29 mouse cellular contexts compared by ENCODE assay signal in the genomic region with DNA sequence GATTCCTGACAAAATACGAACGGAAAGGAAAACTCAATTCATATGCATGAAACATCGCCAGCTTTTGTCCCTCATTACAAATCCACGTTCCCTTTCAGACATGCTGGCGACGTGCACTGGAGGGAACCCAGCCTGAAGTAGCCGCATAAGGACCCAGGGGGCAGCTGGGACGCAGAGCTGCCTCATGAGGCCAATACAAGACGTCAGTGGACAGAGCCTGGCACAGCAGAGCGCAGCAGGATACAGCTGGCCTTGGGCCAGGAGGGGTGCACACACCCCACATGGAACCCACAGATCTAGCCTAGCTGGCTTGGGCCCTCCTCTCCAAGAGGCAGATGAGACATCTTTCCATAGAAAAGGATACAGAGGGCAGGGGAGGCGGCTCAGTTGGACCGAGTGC. TPM values are rescaled to one million over a fixed set of nuclear protein-coding genes. Genes with fewer than 3 reads are reported as not detected.
DNase-seq lines count a peak whose midpoint lies in the region; ATAC-seq and TF ChIP-seq lines count a peak whose summit lies in the region.
"Had no signal": no experiment of that assay in that cellular context is flagged by ENCODE, and none has a peak within 500 bp of the region (broad histone marks: within the 10 kb centered on the region; RNA-seq: fewer than 3 reads in every experiment).

No protein-coding gene starts in this region.

- H3K9ac ChIP-seq in forebrain, embryonic 13.5 days, result no peak overlapping the region
- H3K9ac ChIP-seq in hindbrain, embryonic 12.5 days, result no peak overlapping the region
- no peak overlapping the region for H3K9ac ChIP-seq in hindbrain, embryonic 13.5 days
- H3K9ac ChIP-seq in midbrain, embryonic 12.5 days (replicated peaks), result no peak overlapping the region
- no peak overlapping the region for H3K9ac ChIP-seq in midbrain, embryonic 14.5 days (replicated peaks; ENCODE audit: low read length)
- H3K9ac ChIP-seq: embryonic facial prominence, embryonic 13.5 days; heart, embryonic 13.5 days; limb, embryonic 15.5 days; liver, embryonic 14.5 days; lung, embryonic 14.5 days; neural tube, embryonic 12.5 days had no signal

- H3K4me2 ChIP-seq in forebrain, embryonic 13.5 days, result no peak overlapping the region
- H3K4me2 ChIP-seq in hindbrain, embryonic 12.5 days (replicated peaks), result no peak overlapping the region
- H3K4me2 ChIP-seq in hindbrain, embryonic 13.5 days, result no peak overlapping the region
- no peak overlapping the region for H3K4me2 ChIP-seq in midbrain, embryonic 12.5 days (replicated peaks)
- no peak overlapping the region for H3K4me2 ChIP-seq in midbrain, embryonic 14.5 days (ENCODE audit: low read length)
- H3K4me2 ChIP-seq: embryonic facial prominence, embryonic 13.5 days; heart, embryonic 13.5 days; limb, embryonic 15.5 days; lung, embryonic 14.5 days; neural tube, embryonic 12.5 days had no signal

- no peak for ATAC-seq in forebrain, embryonic 13.5 days
- no peak for ATAC-seq in hindbrain, embryonic 12.5 days (ENCODE audit: low FRiP score)
- no peak for ATAC-seq in hindbrain, embryonic 13.5 days (ENCODE audit: low FRiP score)
- no peak for ATAC-seq in midbrain, embryonic 12.5 days (ENCODE audit: low FRiP score, low read depth)
- ATAC-seq in midbrain, embryonic 14.5 days (ENCODE audit: low FRiP score, low TSS enrichment), result no peak
- ATAC-seq: activated CD4-positive, CD25-positive, alpha-beta regulatory T cell, adult 4 months; hindbrain, embryonic 16.5 days; intestine, embryonic 16.5 days had no signal

- no peak for TF ChIP-seq CTCF in cortical plate, adult 2 months (IDR thresholded peaks at IDR 0.05; ENCODE audit: extremely low read depth, insufficient read depth, low read length)
- TF ChIP-seq CTCF in thymus, adult 2 months (IDR thresholded peaks at IDR 0.05; ENCODE audit: borderline replicate concordance, control insufficient read depth, extremely low read depth, insufficient read depth, low read length, poor library complexity), result no peak

- no peak overlapping the region for H3K4me3 ChIP-seq in forebrain, embryonic 10.5 days
- H3K4me3 ChIP-seq in forebrain, embryonic 13.5 days, result no peak overlapping the region
- no peak overlapping the region for H3K4me3 ChIP-seq in hindbrain, embryonic 12.5 days
- H3K4me3 ChIP-seq in hindbrain, embryonic 13.5 days, result no peak overlapping the region
- no peak overlapping the region for H3K4me3 ChIP-seq in midbrain, embryonic 12.5 days
- no peak overlapping the region for H3K4me3 ChIP-seq in midbrain, embryonic 14.5 days (replicated peaks; ENCODE audit: low read depth, low read length)
- no peak overlapping the region for H3K4me3 ChIP-seq in cortical plate, adult 2 months (ENCODE audit: insufficient read depth, low read length)
- H3K4me3 ChIP-seq in thymus, adult 2 months (ENCODE audit: control insufficient read depth, insufficient read depth, low read length), result no peak overlapping the region
- H3K4me3 ChIP-seq: embryonic facial prominence, embryonic 13.5 days; erythroblast, embryonic 14.5 days; heart, embryonic 13.5 days; limb, embryonic 15.5 days; neural tube, embryonic 12.5 days had no signal

- DNase-seq in forebrain, embryonic 10.5 days (ENCODE audit: extremely low spot score, low spot score), result no peak
- DNase-seq in midbrain, embryonic 14.5 days, result no peak
- DNase-seq in thymus, adult 2 months, result no peak
- DNase-seq: adrenal gland, adult 8-10 months; cerebellum, adult 2 months; cerebellum, postnatal 25 days; embryo, embryonic 11 days; gastrocnemius, postnatal 10 days; heart, adult 18-20 months; heart, postnatal 14 days; kidney, adult 9 months; kidney, postnatal 14 days; layer of hippocampus, postnatal 36 days; lung, embryonic 14.5 days had no signal

- peaks cover 31% of the 10 kb centered on the region for H3K4me1 ChIP-seq in forebrain, embryonic 10.5 days
- peaks cover 40% of the 10 kb centered on the region for H3K4me1 ChIP-seq in forebrain, embryonic 13.5 days
- H3K4me1 ChIP-seq in hindbrain, embryonic 12.5 days, result peaks cover 39% of the 10 kb centered on the region
- H3K4me1 ChIP-seq in hindbrain, embryonic 13.5 days (replicated peaks), result peaks cover 50% of the 10 kb centered on the region
- peaks cover 30% of the 10 kb centered on the region for H3K4me1 ChIP-seq in midbrain, embryonic 12.5 days
- H3K4me1 ChIP-seq in midbrain, embryonic 14.5 days (ENCODE audit: control insufficient read depth, insufficient read depth, low read length), result peaks cover 27% of the 10 kb centered on the region
- peaks cover 23% of the 10 kb centered on the region for H3K4me1 ChIP-seq in cortical plate, adult 2 months (ENCODE audit: control insufficient read depth, insufficient read depth, low read length)
- no peaks in the 10 kb centered on the region for H3K4me1 ChIP-seq in thymus, adult 2 months (replicated peaks; ENCODE audit: control insufficient read depth, insufficient read depth, low read length)

- H3K27ac ChIP-seq in forebrain, embryonic 10.5 days, result peak overlapping the region; percentile 53; the same call in 1 of the 2 replicates
- no peak overlapping the region for H3K27ac ChIP-seq in forebrain, embryonic 13.5 days
- H3K27ac ChIP-seq in hindbrain, embryonic 12.5 days, result peak overlapping the region; percentile 14; the same call in 1 of the 2 replicates
- H3K27ac ChIP-seq in hindbrain, embryonic 13.5 days, result no peak overlapping the region
- peak overlapping the region; percentile 43; the same call in 1 of the 2 replicates for H3K27ac ChIP-seq in midbrain, embryonic 12.5 days (replicated peaks)
- H3K27ac ChIP-seq in midbrain, embryonic 14.5 days (replicated peaks; ENCODE audit: low read depth, low read length), result no peak overlapping the region; the same call in 1 of the 2 replicates
- 0 out of 2 replicates have a peak overlapping the region, but pooled peaks have one; percentile 5 for H3K27ac ChIP-seq in cortical plate, adult 2 months (ENCODE audit: insufficient read depth, low read length)
- H3K27ac ChIP-seq in thymus, adult 2 months (ENCODE audit: control insufficient read depth, insufficient read depth, low read length), result no peak overlapping the region
- H3K27ac ChIP-seq: embryonic facial prominence, embryonic 13.5 days; heart, embryonic 13.5 days; limb, embryonic 15.5 days; liver, embryonic 14.5 days; neural tube, embryonic 12.5 days had no signal

- peaks cover 5% of the 10 kb centered on the region; the same call in 1 of the 2 replicates for H3K36me3 ChIP-seq in forebrain, embryonic 10.5 days (replicated peaks)
- no peaks in the 10 kb centered on the region for H3K36me3 ChIP-seq in forebrain, embryonic 13.5 days (ENCODE audit: poor library complexity, severe bottlenecking)
- no peaks in the 10 kb centered on the region for H3K36me3 ChIP-seq in hindbrain, embryonic 12.5 days
- H3K36me3 ChIP-seq in hindbrain, embryonic 13.5 days, result no peaks in the 10 kb centered on the region
- no peaks in the 10 kb centered on the region for H3K36me3 ChIP-seq in midbrain, embryonic 12.5 days
- H3K36me3 ChIP-seq in midbrain, embryonic 14.5 days (ENCODE audit: control insufficient read depth, insufficient read depth, low read length), result no peaks in the 10 kb centered on the region
- H3K36me3 ChIP-seq in thymus, adult 2 months (ENCODE audit: control insufficient read depth, insufficient read depth, low read length), result no peaks in the 10 kb centered on the region
- H3K36me3 ChIP-seq: heart, embryonic 13.5 days; limb, embryonic 15.5 days; neural tube, embryonic 12.5 days had no signal

- H3K27me3 ChIP-seq in forebrain, embryonic 10.5 days (ENCODE audit: poor library complexity, severe bottlenecking), result no peaks in the 10 kb centered on the region
- no peaks in the 10 kb centered on the region for H3K27me3 ChIP-seq in forebrain, embryonic 13.5 days
- no peaks in the 10 kb centered on the region for H3K27me3 ChIP-seq in hindbrain, embryonic 12.5 days
- no peaks in the 10 kb centered on the region for H3K27me3 ChIP-seq in hindbrain, embryonic 13.5 days
- no peaks in the 10 kb centered on the region for H3K27me3 ChIP-seq in midbrain, embryonic 12.5 days
- no peaks in the 10 kb centered on the region for H3K27me3 ChIP-seq in midbrain, embryonic 14.5 days (ENCODE audit: control insufficient read depth, insufficient read depth, low read length)
- no peaks in the 10 kb centered on the region for H3K27me3 ChIP-seq in thymus, adult 2 months (ENCODE audit: control insufficient read depth, insufficient read depth, low read length)
- H3K27me3 ChIP-seq: embryonic facial prominence, embryonic 13.5 days; limb, embryonic 15.5 days; megakaryocyte, embryonic 14.5 days; neural tube, embryonic 12.5 days had no signal

- WGBS in forebrain, embryonic 10.5 days, result 92% methylated on average over 12 of the region's 12 CpGs
- WGBS in forebrain, embryonic 13.5 days, result 59% methylated on average over 12 of the region's 12 CpGs
- WGBS in hindbrain, embryonic 12.5 days, result 65% methylated on average over 12 of the region's 12 CpGs
- 51% methylated on average over 12 of the region's 12 CpGs for WGBS in hindbrain, embryonic 13.5 days
- 70% methylated on average over 12 of the region's 12 CpGs for WGBS in midbrain, embryonic 12.5 days
- 42% methylated on average over 12 of the region's 12 CpGs for WGBS in midbrain, embryonic 14.5 days
- WGBS in thymus, adult 2 months, result 96% methylated on average over 12 of the region's 12 CpGs

- H3K9me3 ChIP-seq in forebrain, embryonic 10.5 days, result no peaks in the 10 kb centered on the region
- no peaks in the 10 kb centered on the region for H3K9me3 ChIP-seq in forebrain, embryonic 13.5 days (replicated peaks)
- H3K9me3 ChIP-seq in hindbrain, embryonic 12.5 days (replicated peaks), result no peaks in the 10 kb centered on the region
- no peaks in the 10 kb centered on the region for H3K9me3 ChIP-seq in hindbrain, embryonic 13.5 days
- H3K9me3 ChIP-seq in midbrain, embryonic 12.5 days, result no peaks in the 10 kb centered on the region
- no peaks in the 10 kb centered on the region for H3K9me3 ChIP-seq in midbrain, embryonic 14.5 days (ENCODE audit: control insufficient read depth, low read length)
- H3K9me3 ChIP-seq: embryonic facial prominence, embryonic 13.5 days; heart, embryonic 13.5 days; limb, embryonic 15.5 days; megakaryocyte, embryonic 14.5 days; neural tube, embryonic 12.5 days had no signal

- no peak for TF ChIP-seq POLR2A in cortical plate, adult 2 months (IDR thresholded peaks at IDR 0.05; ENCODE audit: extremely low read depth, insufficient read depth, low read length)
- TF ChIP-seq POLR2A in thymus, adult 2 months (IDR thresholded peaks at IDR 0.05; ENCODE audit: control insufficient read depth, extremely low read depth, insufficient read depth, low read length, poor library complexity), result no peak

RNA-seq across cellular contexts. Expression of gene Gper1, which starts 15.5 kb away (rescaled TPM):
- polyA plus RNA-seq in forebrain, embryonic 10.5 days (2016; fragmentation: Nextera tagmentation; extraction: Ambion mirVana), result 0.44 and 0.50 TPM in 2 replicates
- polyA plus RNA-seq in forebrain, embryonic 13.5 days (2015; fragmentation: Nextera tagmentation; extraction: Ambion mirVana), result 5.3 and 5.9 TPM in 2 replicates
- 5.0 TPM in 2 replicates for polyA plus RNA-seq in hindbrain, embryonic 12.5 days (2016; fragmentation: Nextera tagmentation; extraction: Ambion mirVana)
- 7.6 and 7.9 TPM in 2 replicates for polyA plus RNA-seq in hindbrain, embryonic 13.5 days (2015; fragmentation: Nextera tagmentation; extraction: Ambion mirVana)
- polyA plus RNA-seq in midbrain, embryonic 12.5 days (2016; fragmentation: Nextera tagmentation; extraction: Ambion mirVana), result 2.3 and 3.7 TPM in 2 replicates
- polyA plus RNA-seq in midbrain, embryonic 14.5 days (2014; fragmentation: Nextera tagmentation; extraction: Ambion mirVana), result 9.2 and 9.6 TPM in 2 replicates
- 4.7 and 4.8 TPM in 2 replicates for polyA plus RNA-seq in cortical plate, adult 2 months (2012; rRNA removed)
- 1.5 and 2.1 TPM in 2 replicates for polyA plus RNA-seq in thymus, adult 2 months (2012; rRNA removed)
- polyA plus RNA-seq: activated CD4-positive, CD25-positive, alpha-beta regulatory T cell, adult 4 months; erythroblast, embryonic 14.5 days had no signal

RNA-seq across cellular contexts. Expression of gene 3110082I17Rik, which starts 21.9 kb away (rescaled TPM):
- 69.4 and 70.5 TPM in 2 replicates for polyA plus RNA-seq in forebrain, embryonic 10.5 days (2016; fragmentation: Nextera tagmentation; extraction: Ambion mirVana)
- polyA plus RNA-seq in forebrain, embryonic 13.5 days (2015; fragmentation: Nextera tagmentation; extraction: Ambion mirVana), result 26.8 and 29.0 TPM in 2 replicates
- 22.9 and 26.3 TPM in 2 replicates for polyA plus RNA-seq in hindbrain, embryonic 12.5 days (2016; fragmentation: Nextera tagmentation; extraction: Ambion mirVana)
- polyA plus RNA-seq in hindbrain, embryonic 13.5 days (2015; fragmentation: Nextera tagmentation; extraction: Ambion mirVana), result 16.2 and 16.9 TPM in 2 replicates
- polyA plus RNA-seq in midbrain, embryonic 12.5 days (2016; fragmentation: Nextera tagmentation; extraction: Ambion mirVana), result 27.5 and 29.3 TPM in 2 replicates
- polyA plus RNA-seq in midbrain, embryonic 14.5 days (2014; fragmentation: Nextera tagmentation; extraction: Ambion mirVana), result 10.8 and 12.8 TPM in 2 replicates
- polyA plus RNA-seq in cortical plate, adult 2 months (2012; rRNA removed), result 12.9 and 15.4 TPM in 2 replicates
- polyA plus RNA-seq in thymus, adult 2 months (2012; rRNA removed), result 7.5 and 8.2 TPM in 2 replicates

RNA-seq across cellular contexts. Expression of gene C130050O18Rik, which starts 33.4 kb away (rescaled TPM):
- 0.15 and 0.34 TPM in 2 replicates for polyA plus RNA-seq in forebrain, embryonic 10.5 days (2016; fragmentation: Nextera tagmentation; extraction: Ambion mirVana)
- 0.11 and 0.18 TPM in 2 replicates for polyA plus RNA-seq in forebrain, embryonic 13.5 days (2015; fragmentation: Nextera tagmentation; extraction: Ambion mirVana)
- 0.45 and 0.90 TPM in 2 replicates for polyA plus RNA-seq in hindbrain, embryonic 12.5 days (2016; fragmentation: Nextera tagmentation; extraction: Ambion mirVana)
- 0.13 and 0.22 TPM in 2 replicates for polyA plus RNA-seq in hindbrain, embryonic 13.5 days (2015; fragmentation: Nextera tagmentation; extraction: Ambion mirVana)
- polyA plus RNA-seq in midbrain, embryonic 12.5 days (2016; fragmentation: Nextera tagmentation; extraction: Ambion mirVana), result 0.22 and 0.36 TPM in 2 replicates
- 0.29 and 0.58 TPM in 2 replicates for polyA plus RNA-seq in midbrain, embryonic 14.5 days (2014; fragmentation: Nextera tagmentation; extraction: Ambion mirVana)
- 0.44 TPM in 2 replicates for polyA plus RNA-seq in cortical plate, adult 2 months (2012; rRNA removed)
- 1.5 and 2.1 TPM in 2 replicates for polyA plus RNA-seq in thymus, adult 2 months (2012; rRNA removed)
- polyA plus RNA-seq: activated CD4-positive, CD25-positive, alpha-beta regulatory T cell, adult 4 months; erythroblast, embryonic 14.5 days had no signal

RNA-seq across cellular contexts. Expression of gene Zfand2a, which starts 45.9 kb away (rescaled TPM):
- 9.6 and 10.2 TPM in 2 replicates for polyA plus RNA-seq in forebrain, embryonic 10.5 days (2016; fragmentation: Nextera tagmentation; extraction: Ambion mirVana)
- 8.9 and 9.5 TPM in 2 replicates for polyA plus RNA-seq in forebrain, embryonic 13.5 days (2015; fragmentation: Nextera tagmentation; extraction: Ambion mirVana)
- 12.0 and 14.6 TPM in 2 replicates for polyA plus RNA-seq in hindbrain, embryonic 12.5 days (2016; fragmentation: Nextera tagmentation; extraction: Ambion mirVana)
- polyA plus RNA-seq in hindbrain, embryonic 13.5 days (2015; fragmentation: Nextera tagmentation; extraction: Ambion mirVana), result 13.1 and 13.3 TPM in 2 replicates
- 11.5 and 13.1 TPM in 2 replicates for polyA plus RNA-seq in midbrain, embryonic 12.5 days (2016; fragmentation: Nextera tagmentation; extraction: Ambion mirVana)
- polyA plus RNA-seq in midbrain, embryonic 14.5 days (2014; fragmentation: Nextera tagmentation; extraction: Ambion mirVana), result 14.0 and 14.1 TPM in 2 replicates
- 52.5 and 55.4 TPM in 2 replicates for polyA plus RNA-seq in cortical plate, adult 2 months (2012; rRNA removed)
- polyA plus RNA-seq in thymus, adult 2 months (2012; rRNA removed), result 15.5 and 15.9 TPM in 2 replicates

Comparison
In these comparisons a context has a peak if more than half of its experiments do, and no peak if none do; other contexts are left out.
1. H3K27ac ChIP-seq: peak in forebrain, embryonic 10.5 days (single experiment), hindbrain, embryonic 12.5 days (single experiment), midbrain, embryonic 12.5 days (single experiment) and cortical plate, adult 2 months (single experiment); none in forebrain, embryonic 13.5 days (single experiment), hindbrain, embryonic 13.5 days (single experiment), midbrain, embryonic 14.5 days (single experiment) and thymus, adult 2 months (single experiment).